Mouse (Mus musculus) kidney, postnatal 25 days (tissue): ENCODE results near the gene Cdkl4.
"Not testable (repeated sequence)": the region's sequence is repeated elsewhere in the genome, so short reads cannot be mapped to it uniquely, and the experiment has no call there.

Experiments used
- DNase-seq, 2 experiments: peaks; one replicate each; pipeline ENCODE4 v3.0.0; 2021; ENCODE audit warnings: mixed read lengths in 2 of 2

Cdkl4 gene

DNA sequence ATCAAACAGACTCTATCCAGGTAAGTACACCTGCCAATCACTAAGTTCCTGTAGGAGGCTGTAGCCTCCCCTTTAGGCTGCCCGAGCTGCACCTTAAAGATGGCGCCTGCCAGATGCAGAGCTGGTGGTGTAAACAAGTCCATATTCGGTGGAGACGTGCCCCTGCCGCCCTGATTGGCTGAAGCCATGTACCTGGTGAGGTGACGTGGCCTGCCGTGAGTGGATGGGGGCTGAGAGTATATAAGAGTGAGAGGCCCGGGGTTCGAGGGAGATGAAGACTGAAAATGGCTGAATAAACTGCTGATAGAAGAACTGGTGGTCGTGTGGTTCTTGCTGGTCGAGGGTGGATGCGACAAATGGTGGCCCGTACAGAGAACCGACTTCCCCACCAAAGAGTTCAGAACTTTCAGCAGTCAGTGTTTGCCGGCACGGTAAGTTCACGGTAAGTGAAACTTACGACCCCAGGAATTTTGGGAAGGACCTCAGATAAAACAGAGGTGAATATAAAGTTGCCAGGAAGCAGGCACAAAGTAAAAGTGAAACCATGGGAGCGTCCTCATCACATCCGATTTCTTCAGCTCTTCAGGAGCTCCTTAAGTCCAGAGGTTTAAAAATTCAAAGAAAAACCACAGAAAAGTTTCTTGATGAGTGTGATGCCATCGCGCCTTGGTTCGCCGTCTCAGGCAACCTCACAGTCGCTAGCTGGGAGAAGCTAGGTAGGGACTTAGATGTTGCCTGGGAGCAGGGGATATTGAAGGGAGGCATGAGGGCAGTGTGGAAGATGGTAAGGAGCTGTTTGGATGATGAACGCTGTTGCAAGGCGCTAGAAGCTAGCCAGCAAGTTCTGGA lies 13.6 kb downstream of the Cdkl4 start:
- not testable (repeated sequence) for DNase-seq

- DNase-seq, result no peak
These were observed 14.8 kb downstream of the Cdkl4 start for GRCm38 (mm10) chr17:80562792-80563191.

- DNase-seq, result peak; percentile 75 to 86
These were observed 16.8 kb downstream of the Cdkl4 start for GRCm38 (mm10) chr17:80560669-80561401.

- no peak for DNase-seq
These were observed 17.9 kb downstream of the Cdkl4 start for GRCm38 (mm10) chr17:80559745-80560144.

DNA sequence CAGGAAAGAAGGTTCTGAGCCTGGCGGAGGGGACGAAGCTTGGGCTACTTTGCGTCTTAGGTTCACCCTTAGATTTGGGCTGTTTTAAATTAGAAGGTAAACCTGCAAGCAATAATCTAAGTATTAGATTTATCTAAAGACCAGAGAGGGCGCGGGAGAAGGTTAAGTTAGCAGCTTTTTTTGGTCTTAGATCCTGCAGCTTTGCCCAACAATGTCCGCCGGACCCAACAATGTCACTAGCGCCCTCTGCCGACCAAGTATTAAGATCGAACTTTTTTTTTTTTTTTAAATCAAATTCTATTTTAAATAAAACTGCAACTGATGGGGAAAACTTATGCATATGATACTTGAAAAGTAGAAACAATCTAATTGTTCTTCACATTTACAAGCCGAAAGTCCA lies 18.6 kb downstream of the Cdkl4 start:
- peak in 1 of 2 experiments; percentile 81 for DNase-seq

GRCm38 (mm10) chr17:80558583-80558982 lies 19.0 kb downstream of the Cdkl4 start:
- peak; percentile 41 to 80 for DNase-seq

DNA sequence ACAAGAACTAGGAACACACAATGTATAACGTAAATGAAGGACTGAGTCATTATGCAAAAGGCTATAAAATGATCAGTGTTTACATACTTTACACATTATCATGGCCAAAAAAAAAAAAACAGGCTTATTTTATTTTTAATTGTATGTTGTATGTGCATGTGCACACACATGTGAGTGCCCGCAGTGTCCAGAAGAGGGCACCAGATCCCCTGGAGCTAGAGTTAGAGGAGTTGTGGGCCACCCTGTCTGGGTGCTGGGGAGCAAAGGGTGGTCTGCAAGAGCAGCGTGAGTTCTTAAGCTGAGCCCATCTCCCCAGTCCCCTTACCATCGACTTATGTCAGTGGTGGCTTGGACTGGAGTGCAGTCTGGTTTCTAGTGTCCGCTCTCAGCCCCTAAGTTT lies 20.2 kb downstream of the Cdkl4 start:
- DNase-seq, result no peak

DNA sequence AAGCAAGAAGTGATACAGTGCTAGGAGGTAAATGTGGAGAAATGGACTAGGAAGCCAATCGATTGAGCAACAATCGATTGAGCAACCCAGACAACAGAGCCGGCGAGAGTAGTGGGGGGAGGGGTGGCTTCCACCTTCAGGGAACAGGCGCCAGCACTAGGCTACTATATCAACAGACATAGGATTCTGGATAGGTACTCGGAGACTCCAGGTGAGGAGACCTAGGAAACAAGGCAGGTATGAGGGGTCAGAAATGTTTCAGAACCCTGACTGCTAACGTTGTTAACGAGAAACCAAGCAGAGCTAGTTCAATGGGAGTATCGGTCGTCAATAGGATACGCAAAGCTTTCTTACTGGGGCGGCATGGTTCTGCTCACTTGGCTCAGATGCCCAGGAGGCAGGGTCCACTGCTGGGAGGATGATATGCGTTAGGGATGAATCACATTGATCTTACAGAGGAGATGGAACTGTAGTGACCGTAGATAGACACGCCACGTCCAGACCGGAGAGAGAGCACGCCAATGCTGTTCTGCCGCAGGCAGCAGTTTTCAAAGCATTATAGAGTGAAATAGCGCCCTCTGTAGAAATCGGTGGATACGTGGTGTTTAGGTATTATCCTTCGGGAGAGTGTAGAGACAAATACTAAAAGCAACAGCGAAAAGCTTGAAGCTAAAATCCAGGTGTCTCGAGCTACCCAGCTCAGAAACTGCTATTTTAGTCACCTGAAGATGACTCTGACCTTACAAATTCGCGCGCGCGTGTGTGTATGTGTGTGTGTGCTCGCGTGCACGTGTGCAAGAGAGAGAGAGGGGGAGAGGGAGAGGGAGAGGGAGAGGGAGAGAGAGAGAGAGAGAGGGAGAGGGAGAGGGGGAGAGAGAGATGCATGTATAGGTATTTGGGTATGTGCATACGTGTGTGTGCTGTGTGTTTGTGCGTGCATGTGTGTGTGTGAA lies 24.0 kb downstream of the Cdkl4 start:
- DNase-seq, result peak; percentile 86 to 88

GRCm38 (mm10) chr17:80552653-80553052 lies 25.0 kb downstream of the Cdkl4 start:
- DNase-seq, result no peak

DNA sequence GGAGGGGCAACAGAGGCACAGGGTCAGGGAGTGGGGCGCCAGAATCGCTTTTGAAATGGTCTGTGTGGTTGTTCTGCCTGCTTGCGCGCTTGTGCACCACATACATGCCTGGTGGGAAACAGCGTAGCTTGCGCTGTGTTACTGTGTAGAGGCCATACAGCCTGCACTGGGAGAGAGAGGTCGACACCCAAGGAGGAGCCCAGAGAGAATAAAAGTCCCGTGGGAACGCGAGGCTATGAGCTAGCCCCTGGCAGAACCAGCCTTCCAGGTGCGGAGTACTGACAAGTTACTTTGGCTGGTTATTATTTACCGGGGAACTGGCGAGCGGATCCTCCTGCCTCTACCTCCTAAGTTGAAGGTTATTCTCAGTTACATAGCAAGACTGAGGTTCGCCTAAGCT lies 26.6 kb downstream of the Cdkl4 start:
- DNase-seq, result no peak

DNA sequence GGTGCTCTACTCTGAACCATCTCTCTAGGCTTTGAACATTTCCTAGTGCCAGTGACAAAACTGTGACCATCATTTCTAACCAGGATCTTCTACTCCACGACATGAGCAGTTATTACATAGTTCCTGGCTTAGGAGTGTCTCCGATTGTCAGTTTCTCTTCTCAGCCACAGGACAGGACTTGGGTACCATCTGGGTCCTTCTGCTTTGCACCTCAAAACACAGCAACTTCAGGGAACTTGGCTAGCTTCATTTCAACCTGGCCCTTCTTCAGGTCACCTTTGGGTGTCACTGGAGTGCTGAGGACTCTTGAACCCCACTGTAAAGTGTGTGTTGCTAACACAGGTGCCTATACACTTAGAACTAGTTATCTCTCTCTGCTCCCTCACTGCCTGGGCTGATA lies 30.8 kb downstream of the Cdkl4 start:
- DNase-seq, result no peak

GRCm38 (mm10) chr17:80546227-80546626 lies 31.4 kb downstream of the Cdkl4 start:
- DNase-seq, result no peak

DNA sequence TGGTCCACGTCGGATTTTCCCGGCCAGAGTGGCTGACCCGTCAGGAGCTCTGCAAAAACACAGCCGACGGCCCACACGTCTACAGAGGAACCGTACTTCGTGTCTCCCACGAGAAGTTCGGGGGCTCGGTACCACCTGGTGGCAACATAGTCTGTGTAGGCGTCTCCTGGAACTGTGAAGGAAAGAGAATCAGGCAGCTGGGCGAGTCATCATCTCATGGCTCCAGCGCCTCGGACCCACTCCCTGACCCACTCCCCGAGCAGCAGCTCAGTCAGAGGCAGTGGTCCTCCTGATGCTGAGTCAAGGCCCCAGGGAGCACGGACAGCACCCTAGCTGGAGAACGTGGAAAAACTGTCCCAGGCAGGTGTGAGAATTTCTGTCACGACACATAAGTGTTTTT lies 34.0 kb downstream of the Cdkl4 start:
- DNase-seq, result no peak

- DNase-seq, result no peak
These were observed 40.5 kb downstream of the Cdkl4 start for GRCm38 (mm10) chr17:80537136-80537535.

- DNase-seq, result no peak
These were observed 42.0 kb downstream of the Cdkl4 start for GRCm38 (mm10) chr17:80535633-80536032.

DNA sequence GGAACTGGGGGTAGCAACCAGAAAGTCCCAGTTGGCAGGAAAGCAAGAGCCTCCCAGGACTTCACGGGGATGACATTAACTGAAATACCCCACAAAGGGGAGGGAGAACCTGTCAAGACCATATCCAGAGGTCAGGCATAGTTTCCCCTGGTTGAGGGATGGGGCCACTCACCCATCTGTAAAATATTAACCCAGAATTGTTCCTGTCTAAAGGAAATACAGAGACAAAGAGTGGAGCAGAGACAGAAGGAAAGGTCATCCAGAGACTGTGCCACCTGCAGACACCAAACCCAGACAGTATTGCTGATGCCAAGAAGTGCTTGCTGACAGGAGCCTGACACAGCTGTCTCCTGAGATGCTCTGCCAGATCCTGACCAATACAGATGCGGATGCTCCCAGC lies 46.3 kb downstream of the Cdkl4 start:
- DNase-seq, result not testable (repeated sequence)

- DNase-seq, result no peak
These were observed 54.4 kb downstream of the Cdkl4 start for GRCm38 (mm10) chr17:80523231-80523630.

DNA sequence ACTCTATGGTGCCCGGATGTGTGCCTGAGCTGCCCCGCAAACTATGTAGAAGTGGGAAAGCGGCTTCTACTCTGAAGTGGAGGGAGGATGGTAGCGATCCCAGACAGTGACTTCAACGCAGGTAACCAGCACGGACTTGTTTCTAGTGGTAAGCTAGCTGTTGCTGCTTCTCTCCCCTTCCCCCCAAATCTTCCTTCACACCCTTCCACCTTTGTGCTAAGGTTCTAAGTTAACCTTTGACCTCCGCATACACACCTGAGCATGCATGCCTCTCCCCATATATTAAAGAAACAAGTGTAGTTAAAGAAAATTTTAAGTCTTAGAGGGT lies 55.4 kb downstream of the Cdkl4 start:
- no peak for DNase-seq

- DNase-seq, result no peak
These were observed 55.9 kb downstream of the Cdkl4 start for GRCm38 (mm10) chr17:80521521-80522228.

GRCm38 (mm10) chr17:80520537-80520936 lies 57.1 kb downstream of the Cdkl4 start:
- peak; percentile 34 to 53 for DNase-seq

GRCm38 (mm10) chr17:80518811-80519210 lies 58.8 kb downstream of the Cdkl4 start:
- DNase-seq, result no peak

- DNase-seq, result no peak
These were observed 60.4 kb downstream of the Cdkl4 start for GRCm38 (mm10) chr17:80517244-80517643.
